Mouse (Mus musculus): ENCODE data around the gene Rprd2.

DNA sequence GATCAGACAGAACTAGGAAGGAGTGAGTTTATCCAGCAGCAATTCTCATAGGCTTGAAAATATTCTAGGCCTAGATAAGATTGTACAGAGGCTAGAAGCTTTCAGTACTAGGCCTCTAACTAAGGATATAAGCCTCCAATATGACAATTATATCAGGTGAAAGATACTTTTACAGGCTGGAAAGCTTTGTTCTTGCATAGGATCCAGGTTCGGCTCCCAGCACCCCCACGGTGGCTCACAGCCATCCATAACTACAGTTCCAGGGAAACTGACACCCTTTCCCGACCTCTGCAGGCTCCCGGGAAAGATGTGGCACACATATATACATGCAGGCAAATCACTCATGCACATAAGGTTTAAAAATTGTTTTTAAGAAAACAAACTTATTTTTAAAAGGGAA lies 14.8 kb downstream of the Rprd2 start:
- TF ChIP-seq CTCF (conservative IDR thresholded peaks at IDR 0.05; ENCODE audit: low read length) (no peak), NANOG (IDR thresholded peaks at IDR 0.05; ENCODE audit: borderline replicate concordance, low read length) (no peak)

Data from E14TG2a.4 (cell line).